Mouse (Mus musculus): Measurements from ENCODE around the gene Bag5. TPM values are rescaled to one million over a fixed set of nuclear protein-coding genes. Genes with fewer than 3 reads are reported as not detected.

Gene Bag5
- polyA plus RNA-seq (2014; fragmentation: Nextera tagmentation; extraction: Ambion mirVana), result 62.2 and 64.1 TPM in 2 replicates

- DNase-seq (ENCODE audit: low spot score, missing footprints) (peak; percentile 98), ATAC-seq (ENCODE audit: low FRiP score) (peak; percentile 94)
- Histone ChIP-seq H3K27ac (ENCODE audit: low read depth, low read length) (peak within 1 kb of the TSS; percentile 66), H3K4me2 (peak within 1 kb of the TSS; percentile 85), H3K9me3 (ENCODE audit: control insufficient read depth, low read length) (no peaks in the 10 kb centered on the region), H3K36me3 (ENCODE audit: control insufficient read depth, insufficient read depth, low read length) (peaks cover 9% of the 10 kb centered on the region), H3K27me3 (ENCODE audit: control insufficient read depth, insufficient read depth, low read length) (no peaks in the 10 kb centered on the region), H3K9ac (ENCODE audit: low read length) (peak within 1 kb of the TSS; percentile 94), H3K4me1 (ENCODE audit: control insufficient read depth, insufficient read depth, low read length) (peaks cover 12% of the 10 kb centered on the region), H3K4me3 (ENCODE audit: low read depth, low read length) (peak within 1 kb of the TSS; percentile 98)
- WGBS, result under 1% methylated on average over 86 of the region's 86 CpGs
Observed at GRCm38 (mm10) chr12:111713004-111713651, at the start of gene Bag5, which contains the start of gene Apopt1. Gene Bag5, minus strand, starts transcription at chr12:111713257. Gene Apopt1, plus strand, starts transcription at chr12:111713261.

- Histone ChIP-seq H3K4me2 (peak overlapping the region; percentile 87), H3K27ac (ENCODE audit: low read depth, low read length) (no peak overlapping the region), H3K27me3 (ENCODE audit: control insufficient read depth, insufficient read depth, low read length) (no peaks in the 10 kb centered on the region), H3K4me1 (ENCODE audit: control insufficient read depth, insufficient read depth, low read length) (peaks cover 24% of the 10 kb centered on the region), H3K4me3 (ENCODE audit: low read depth, low read length) (peak overlapping the region; percentile 95), H3K9ac (ENCODE audit: low read length) (peak overlapping the region; percentile 95), H3K36me3 (ENCODE audit: control insufficient read depth, insufficient read depth, low read length) (no peaks in the 10 kb centered on the region), H3K9me3 (ENCODE audit: control insufficient read depth, low read length) (no peaks in the 10 kb centered on the region)
- no peak for DNase-seq (ENCODE audit: low spot score, missing footprints)
- 77% methylated on average over 7 of the region's 7 CpGs for WGBS
- no peak for ATAC-seq (ENCODE audit: low FRiP score)
Observed at GRCm38 (mm10) chr12:111760306-111760908, 47.4 kb upstream of the Bag5 start.

- Histone ChIP-seq H3K9me3 (ENCODE audit: control insufficient read depth, low read length) (no peaks in the 10 kb centered on the region), H3K4me3 (ENCODE audit: low read depth, low read length) (peak overlapping the region; percentile 95), H3K36me3 (ENCODE audit: control insufficient read depth, insufficient read depth, low read length) (no peaks in the 10 kb centered on the region), H3K9ac (ENCODE audit: low read length) (peak overlapping the region; percentile 95), H3K27me3 (ENCODE audit: control insufficient read depth, insufficient read depth, low read length) (no peaks in the 10 kb centered on the region), H3K27ac (ENCODE audit: low read depth, low read length) (peak overlapping the region; percentile 85), H3K4me1 (ENCODE audit: control insufficient read depth, insufficient read depth, low read length) (peaks cover 22% of the 10 kb centered on the region), H3K4me2 (peak overlapping the region; percentile 87)
- DNase-seq (ENCODE audit: low spot score, missing footprints), result peak; percentile 94
- WGBS, result 1% methylated on average over 35 of the region's 35 CpGs
- peak; percentile 65 for ATAC-seq (ENCODE audit: low FRiP score)
Observed at GRCm38 (mm10) chr12:111759176-111760061, 46.4 kb upstream of the Bag5 start.

GRCm38 (mm10) chr12:111758381-111759175 lies 45.5 kb upstream of the Bag5 start, which contains the start of gene Klc1:
Gene Klc1, plus strand, starts transcription at chr12:111758849.
- peaks cover 22% of the 10 kb centered on the region for H3K4me1 ChIP-seq (ENCODE audit: control insufficient read depth, insufficient read depth, low read length)
- DNase-seq (ENCODE audit: low spot score, missing footprints), result peak; percentile 98
- WGBS, result under 1% methylated on average over 73 of the region's 85 CpGs

GRCm38 (mm10) chr12:111757561-111758325 lies 44.7 kb upstream of the Bag5 start:
- 56% methylated on average over 10 of the region's 10 CpGs for WGBS
- H3K4me1 ChIP-seq (ENCODE audit: control insufficient read depth, insufficient read depth, low read length), result peaks cover 22% of the 10 kb centered on the region
- no peaks in the 10 kb centered on the region for H3K36me3 ChIP-seq (ENCODE audit: control insufficient read depth, insufficient read depth, low read length)
- H3K27me3 ChIP-seq (ENCODE audit: control insufficient read depth, insufficient read depth, low read length), result no peaks in the 10 kb centered on the region
- no peak for ATAC-seq (ENCODE audit: low FRiP score)
- peak; percentile 86 for DNase-seq (ENCODE audit: low spot score, missing footprints)
- H3K4me2 ChIP-seq, result peak overlapping the region; percentile 87
- H3K9me3 ChIP-seq (ENCODE audit: control insufficient read depth, low read length), result no peaks in the 10 kb centered on the region
- H3K4me3 ChIP-seq (ENCODE audit: low read depth, low read length), result peak overlapping the region; percentile 95
- H3K27ac ChIP-seq (ENCODE audit: low read depth, low read length), result no peak overlapping the region; the same call in 1 of the 2 replicates
- H3K9ac ChIP-seq (ENCODE audit: low read length), result peak overlapping the region; percentile 95

More at GRCm38 (mm10) chr12:111758381-111759175, 45.5 kb upstream of the Bag5 start, which contains the start of gene Klc1:
- peak within 1 kb of the TSS; percentile 95 for H3K4me3 ChIP-seq (ENCODE audit: low read depth, low read length)
- H3K9ac ChIP-seq (ENCODE audit: low read length), result peak within 1 kb of the TSS; percentile 95
- no peaks in the 10 kb centered on the region for H3K36me3 ChIP-seq (ENCODE audit: control insufficient read depth, insufficient read depth, low read length)
- H3K4me2 ChIP-seq, result peak within 1 kb of the TSS; percentile 87
- ATAC-seq (ENCODE audit: low FRiP score), result peak; percentile 84
- H3K9me3 ChIP-seq (ENCODE audit: control insufficient read depth, low read length), result no peaks in the 10 kb centered on the region
- H3K27ac ChIP-seq (ENCODE audit: low read depth, low read length), result peak within 1 kb of the TSS; percentile 85
- no peaks in the 10 kb centered on the region for H3K27me3 ChIP-seq (ENCODE audit: control insufficient read depth, insufficient read depth, low read length)

GRCm38 (mm10) chr12:111756698-111757082 lies 43.6 kb upstream of the Bag5 start:
- peaks cover 20% of the 10 kb centered on the region for H3K4me1 ChIP-seq (ENCODE audit: control insufficient read depth, insufficient read depth, low read length)
- H3K9me3 ChIP-seq (ENCODE audit: control insufficient read depth, low read length), result no peaks in the 10 kb centered on the region
- no peak for DNase-seq (ENCODE audit: low spot score, missing footprints)
- no peak overlapping the region for H3K4me3 ChIP-seq (ENCODE audit: low read depth, low read length)
- H3K27me3 ChIP-seq (ENCODE audit: control insufficient read depth, insufficient read depth, low read length), result no peaks in the 10 kb centered on the region
- 51% methylated on average over 5 of the region's 5 CpGs for WGBS
- no peak overlapping the region for H3K4me2 ChIP-seq
- ATAC-seq (ENCODE audit: low FRiP score), result no peak
- no peak overlapping the region for H3K9ac ChIP-seq (ENCODE audit: low read length)
- H3K36me3 ChIP-seq (ENCODE audit: control insufficient read depth, insufficient read depth, low read length), result no peaks in the 10 kb centered on the region
- H3K27ac ChIP-seq (ENCODE audit: low read depth, low read length), result no peak overlapping the region

GRCm38 (mm10) chr12:111756082-111756697 lies 43.1 kb upstream of the Bag5 start:
- ATAC-seq (ENCODE audit: low FRiP score) (no peak), DNase-seq (ENCODE audit: low spot score, missing footprints) (no peak)
- WGBS, result 61% methylated on average over 4 of the region's 4 CpGs
- no peaks in the 10 kb centered on the region for H3K36me3 ChIP-seq (ENCODE audit: control insufficient read depth, insufficient read depth, low read length)
- H3K27me3 ChIP-seq (ENCODE audit: control insufficient read depth, insufficient read depth, low read length), result no peaks in the 10 kb centered on the region
- no peak overlapping the region for H3K27ac ChIP-seq (ENCODE audit: low read depth, low read length)
- H3K9me3 ChIP-seq (ENCODE audit: control insufficient read depth, low read length), result no peaks in the 10 kb centered on the region
- H3K4me3 ChIP-seq (ENCODE audit: low read depth, low read length), result no peak overlapping the region
- no peak overlapping the region for H3K4me2 ChIP-seq
- no peak overlapping the region for H3K9ac ChIP-seq (ENCODE audit: low read length)
- peaks cover 20% of the 10 kb centered on the region for H3K4me1 ChIP-seq (ENCODE audit: control insufficient read depth, insufficient read depth, low read length)

All from midbrain, embryonic 11.5 days (tissue).